Mouse (Mus musculus): Measurements from ENCODE around the gene Phactr1. TPM values are rescaled to one million over a fixed set of nuclear protein-coding genes. Genes with fewer than 3 reads are reported as not detected.

Gene Phactr1
- polyA plus RNA-seq, 1 experiment from 2014 or later, result 0.39 TPM

DNA sequence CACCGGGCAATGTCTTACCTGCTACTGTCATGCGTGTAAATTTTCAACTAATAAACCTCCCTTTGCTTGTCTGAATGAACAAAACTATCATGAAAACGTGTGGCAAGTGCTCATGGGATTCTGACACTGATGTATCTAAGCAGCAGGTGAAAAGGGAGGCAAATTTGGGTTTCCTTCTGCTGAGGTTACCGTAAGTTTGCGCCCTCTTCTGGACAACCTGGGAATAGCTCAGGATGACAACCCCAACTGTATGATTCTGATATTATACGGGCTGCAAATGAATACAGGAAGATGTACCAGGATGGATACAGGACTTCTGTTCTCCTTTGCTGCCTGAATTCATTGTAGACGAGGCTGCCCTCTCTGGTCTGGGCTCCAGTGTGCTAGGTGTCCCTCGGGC lies 146.2 kb downstream of the Phactr1 start:
- Histone ChIP-seq H3K4me1 (no peaks in the 10 kb centered on the region), H3K9ac (no peak overlapping the region), H3K36me3 (no peaks in the 10 kb centered on the region), H3K27ac (no peak overlapping the region), H3K4me2 (no peak overlapping the region), H3K4me3 (no peak overlapping the region), H3K27me3 (replicated peaks) (no peaks in the 10 kb centered on the region), H3K9me3 (replicated peaks) (no peaks in the 10 kb centered on the region)
- ATAC-seq, result no peak
- 50% methylated on average over 8 of the region's 8 CpGs for WGBS (ENCODE audit: insufficient replicate concordance)

DNA sequence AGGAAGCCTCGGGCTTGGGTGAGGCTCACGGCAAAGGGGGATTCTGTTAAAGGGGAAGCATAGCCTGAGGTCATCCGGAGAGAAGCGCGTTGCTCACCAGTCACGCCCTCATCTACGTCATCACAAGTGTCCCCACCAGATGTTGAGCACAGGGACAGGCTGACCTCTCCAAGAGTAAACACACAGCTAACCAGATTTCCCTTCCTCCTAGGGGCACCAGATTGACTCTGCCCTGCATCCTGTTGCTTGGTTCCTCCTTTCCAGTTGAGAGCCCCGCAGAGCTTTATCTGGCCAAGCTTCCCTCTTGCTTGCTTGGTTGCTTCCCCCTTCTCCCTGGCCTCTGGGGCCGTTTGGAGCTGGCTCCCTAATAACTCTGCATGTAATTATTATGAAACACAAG lies 148.6 kb downstream of the Phactr1 start:
- no peak overlapping the region for H3K4me3 ChIP-seq
- H3K36me3 ChIP-seq, result no peaks in the 10 kb centered on the region
- no peak; the same call in 1 of the 2 replicates for ATAC-seq
- H3K9me3 ChIP-seq (replicated peaks), result no peaks in the 10 kb centered on the region
- no peak overlapping the region for H3K4me2 ChIP-seq
- no peaks in the 10 kb centered on the region for H3K27me3 ChIP-seq (replicated peaks)
- H3K4me1 ChIP-seq, result no peaks in the 10 kb centered on the region
- no peak overlapping the region for H3K9ac ChIP-seq
- 12% methylated on average over 9 of the region's 9 CpGs for WGBS (ENCODE audit: insufficient replicate concordance)
- H3K27ac ChIP-seq, result no peak overlapping the region

DNA sequence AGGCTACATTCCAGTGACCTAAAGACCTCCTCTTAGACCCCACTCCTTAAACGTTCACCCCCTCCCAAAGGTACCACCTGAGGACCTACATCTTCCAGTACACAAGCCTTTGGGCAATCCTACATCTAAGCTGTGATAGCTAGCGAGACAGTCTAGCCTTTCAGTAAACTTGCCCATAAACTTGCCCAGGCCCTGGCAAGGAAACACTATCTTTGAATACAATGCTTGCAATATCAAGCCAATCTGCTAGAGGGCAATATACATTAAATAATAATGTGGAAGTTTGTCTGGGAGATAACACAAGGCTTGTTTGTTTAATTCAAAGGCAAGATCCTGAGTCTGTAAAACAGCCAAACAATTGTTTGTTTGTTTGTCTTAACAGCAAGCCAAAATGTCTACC lies 155.0 kb downstream of the Phactr1 start:
- Histone ChIP-seq H3K27ac (no peak overlapping the region), H3K9me3 (replicated peaks) (no peaks in the 10 kb centered on the region), H3K9ac (no peak overlapping the region), H3K4me2 (no peak overlapping the region), H3K4me1 (no peaks in the 10 kb centered on the region), H3K27me3 (replicated peaks) (no peaks in the 10 kb centered on the region; the same call in 1 of the 2 replicates), H3K36me3 (no peaks in the 10 kb centered on the region), H3K4me3 (no peak overlapping the region)
- no peak for ATAC-seq
- WGBS (ENCODE audit: insufficient replicate concordance), result 45% methylated on average over 2 of the region's 2 CpGs

DNA sequence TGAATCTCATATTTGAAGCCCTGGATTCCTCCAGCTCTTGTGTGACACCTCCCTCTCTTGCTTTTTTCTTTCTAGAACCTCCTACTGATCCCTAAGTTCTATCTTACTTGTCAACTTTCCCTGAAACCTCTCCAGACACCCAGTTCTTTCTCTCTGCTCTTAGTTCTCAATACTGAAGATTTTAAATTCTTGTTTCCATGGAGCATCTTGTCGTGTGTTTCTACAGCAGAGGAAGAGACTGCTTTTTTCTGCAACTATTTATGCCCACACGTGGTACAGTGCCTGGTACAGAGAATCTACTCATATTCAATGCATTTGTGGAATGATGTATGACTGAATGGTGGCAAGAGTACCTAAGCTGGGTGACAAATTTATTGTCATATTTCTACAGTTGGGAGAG lies 158.9 kb downstream of the Phactr1 start:
- Histone ChIP-seq H3K4me1 (no peaks in the 10 kb centered on the region), H3K27ac (no peak overlapping the region), H3K9ac (no peak overlapping the region), H3K27me3 (replicated peaks) (no peaks in the 10 kb centered on the region; the same call in 1 of the 2 replicates), H3K4me2 (no peak overlapping the region), H3K9me3 (replicated peaks) (no peaks in the 10 kb centered on the region), H3K4me3 (no peak overlapping the region), H3K36me3 (no peaks in the 10 kb centered on the region)
- 52% methylated on average over 2 of the region's 2 CpGs for WGBS (ENCODE audit: insufficient replicate concordance)
- no peak for ATAC-seq

DNA sequence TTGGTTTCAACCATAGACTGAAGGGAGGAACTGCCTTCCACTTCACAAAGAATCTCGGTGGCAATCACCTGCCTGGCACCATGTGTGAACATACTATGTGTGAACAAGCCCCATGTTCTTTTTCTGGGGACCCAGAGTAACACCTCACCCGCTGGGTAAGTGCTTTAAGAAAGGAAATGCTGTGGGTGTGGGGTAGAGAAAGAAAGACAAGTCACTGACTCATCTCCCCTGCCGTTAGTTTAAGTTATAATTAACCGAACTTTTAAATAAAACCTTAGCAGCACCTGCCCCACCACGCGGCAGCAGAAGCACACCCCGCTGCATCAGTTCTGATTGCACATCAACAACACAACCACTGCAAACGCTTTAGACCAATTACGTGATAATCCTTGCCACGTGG lies 171.7 kb downstream of the Phactr1 start:
- no peak for ATAC-seq
- Histone ChIP-seq H3K4me2 (no peak overlapping the region), H3K36me3 (no peaks in the 10 kb centered on the region), H3K27ac (no peak overlapping the region), H3K27me3 (replicated peaks) (no peaks in the 10 kb centered on the region), H3K9me3 (replicated peaks) (no peaks in the 10 kb centered on the region), H3K9ac (no peak overlapping the region), H3K4me1 (no peaks in the 10 kb centered on the region), H3K4me3 (no peak overlapping the region)
- WGBS (ENCODE audit: insufficient replicate concordance), result 63% methylated on average over 10 of the region's 10 CpGs

DNA sequence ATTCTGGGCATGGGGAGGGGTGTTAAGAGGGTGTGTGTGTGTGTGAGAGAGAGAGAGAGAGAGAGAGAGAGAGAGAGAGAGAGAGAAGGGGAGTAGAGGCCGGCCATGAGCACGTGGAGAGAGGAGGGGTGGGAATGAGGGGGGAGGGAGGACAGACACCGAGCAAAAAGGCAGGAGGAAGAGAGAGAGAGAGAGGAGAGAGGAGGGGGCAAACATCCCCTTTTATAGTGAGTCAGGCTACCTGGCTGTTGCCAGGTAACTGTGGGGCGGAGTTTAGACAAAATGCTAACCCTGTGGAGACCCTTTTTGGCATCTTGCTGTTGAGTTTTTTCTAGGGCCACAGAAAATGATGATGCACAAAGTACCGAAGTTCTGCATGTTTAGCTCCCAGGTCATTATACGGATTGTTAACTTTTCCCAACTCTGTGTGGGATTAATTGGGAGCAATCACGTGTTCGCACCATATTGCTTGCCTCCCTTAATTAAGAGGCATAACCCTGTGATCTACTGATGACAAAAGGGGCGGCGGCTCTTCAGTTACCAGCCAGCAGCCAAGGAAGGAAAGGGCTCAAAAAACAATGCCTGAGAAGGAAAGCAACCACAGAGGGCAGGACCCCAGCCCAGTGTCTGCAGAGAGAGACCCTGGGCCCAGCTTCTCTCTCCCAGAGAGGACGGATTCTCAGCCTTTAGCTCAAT lies 173.6 kb downstream of the Phactr1 start:
- Histone ChIP-seq H3K9ac (no peak overlapping the region), H3K4me3 (no peak overlapping the region), H3K27ac (no peak overlapping the region), H3K9me3 (replicated peaks) (no peaks in the 10 kb centered on the region), H3K27me3 (replicated peaks) (no peaks in the 10 kb centered on the region), H3K4me1 (no peaks in the 10 kb centered on the region), H3K36me3 (no peaks in the 10 kb centered on the region), H3K4me2 (no peak overlapping the region)
- WGBS (ENCODE audit: insufficient replicate concordance), result 27% methylated on average over 11 of the region's 11 CpGs
- no peak for ATAC-seq

DNA sequence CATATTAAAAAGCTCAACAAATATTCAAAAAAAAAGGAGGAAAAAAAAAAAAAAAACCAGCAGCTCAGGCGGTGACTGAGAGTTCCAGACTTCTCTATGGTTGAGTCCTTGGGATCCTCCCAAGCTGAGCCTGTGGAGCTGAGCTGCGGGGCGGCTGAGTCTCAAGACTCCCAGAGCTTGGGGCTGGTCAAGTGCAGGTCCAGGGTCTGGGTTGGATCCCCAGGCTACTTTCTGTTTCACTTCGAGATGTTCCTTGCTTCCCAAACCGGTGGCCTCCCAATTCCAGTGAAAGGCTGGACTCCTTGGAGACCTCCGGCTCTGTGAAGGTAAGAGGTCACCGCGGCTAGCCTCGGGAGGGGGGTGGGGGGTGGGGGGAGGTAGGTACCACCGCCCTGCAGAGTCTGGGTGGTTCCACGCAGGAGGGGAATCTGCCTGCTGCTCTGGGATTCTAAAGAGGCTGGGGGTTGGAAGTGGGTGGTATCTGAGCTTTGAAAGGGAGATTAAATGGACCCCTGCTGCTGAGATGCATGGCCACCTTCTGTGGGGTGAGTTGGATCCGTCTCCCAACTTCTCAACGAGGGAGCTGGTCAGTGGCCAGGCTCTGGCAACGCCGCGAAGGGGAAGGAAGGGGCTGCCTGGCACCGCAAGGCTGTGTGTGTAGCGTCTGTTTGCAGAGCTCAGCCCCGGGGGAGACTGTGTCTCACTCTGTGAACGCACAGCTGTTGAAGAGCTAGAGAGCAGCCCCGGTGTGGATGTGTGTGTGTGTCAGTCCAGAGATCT lies 185.9 kb downstream of the Phactr1 start:
- Histone ChIP-seq H3K27me3 (replicated peaks) (peaks cover 18% of the 10 kb centered on the region; the same call in 1 of the 2 replicates), H3K4me2 (peak overlapping the region; percentile 55), H3K36me3 (no peaks in the 10 kb centered on the region), H3K4me1 (no peaks in the 10 kb centered on the region), H3K27ac (no peak overlapping the region), H3K9ac (no peak overlapping the region), H3K9me3 (replicated peaks) (no peaks in the 10 kb centered on the region), H3K4me3 (peak overlapping the region; percentile 45)
- 2% methylated on average over 21 of the region's 21 CpGs for WGBS (ENCODE audit: insufficient replicate concordance)
- no peak for ATAC-seq

DNA sequence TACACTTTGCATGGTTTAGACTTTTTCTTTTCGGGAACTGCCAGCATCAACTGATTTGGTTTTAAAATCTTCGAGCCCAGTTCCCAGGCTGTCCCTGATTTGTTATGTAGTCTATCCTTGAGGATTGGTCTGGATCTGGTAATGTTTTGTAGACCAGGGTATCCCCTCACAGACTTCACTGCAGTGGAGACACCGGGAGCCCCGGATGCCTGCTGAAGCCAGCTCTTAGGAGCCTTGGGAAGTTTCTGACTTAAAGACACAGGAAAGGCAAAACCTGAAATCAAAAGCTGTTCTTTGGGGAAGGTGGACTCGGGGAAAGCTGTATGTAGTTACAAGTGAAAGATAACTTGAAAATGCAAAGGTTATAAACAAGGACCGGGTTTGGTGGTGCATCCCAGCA lies 186.6 kb downstream of the Phactr1 start:
- Histone ChIP-seq H3K4me3 (peak overlapping the region; percentile 45; the same call in 1 of the 2 replicates), H3K27me3 (replicated peaks) (peaks cover 18% of the 10 kb centered on the region; the same call in 1 of the 2 replicates), H3K9me3 (replicated peaks) (no peaks in the 10 kb centered on the region), H3K4me1 (no peaks in the 10 kb centered on the region), H3K9ac (no peak overlapping the region), H3K27ac (no peak overlapping the region), H3K36me3 (no peaks in the 10 kb centered on the region), H3K4me2 (peak overlapping the region; percentile 55)
- WGBS (ENCODE audit: insufficient replicate concordance), result 26% methylated on average over 6 of the region's 6 CpGs
- no peak for ATAC-seq

DNA sequence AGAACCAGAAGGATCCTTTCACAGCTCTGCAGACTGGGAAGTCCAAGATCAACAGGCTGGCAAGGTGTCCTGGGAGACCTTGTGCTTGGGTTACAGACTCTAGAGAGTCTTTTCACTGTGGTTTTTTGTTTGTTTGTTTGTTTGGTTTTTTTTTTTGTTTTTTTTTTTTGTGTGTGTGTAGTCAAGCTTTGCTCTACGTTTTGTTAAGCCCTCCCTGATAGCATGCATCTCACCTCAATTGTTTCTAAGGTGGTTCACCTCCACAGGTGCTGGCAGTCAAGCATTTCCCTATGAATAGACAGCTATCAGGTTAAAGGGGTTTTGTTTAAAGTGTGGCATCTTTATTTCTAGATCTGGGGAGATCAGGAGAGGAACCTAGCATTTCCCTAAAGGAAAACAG lies 191.7 kb downstream of the Phactr1 start:
- no peaks in the 10 kb centered on the region for H3K9me3 ChIP-seq (replicated peaks)
- no peak overlapping the region for H3K4me2 ChIP-seq
- H3K4me1 ChIP-seq, result no peaks in the 10 kb centered on the region
- no peak overlapping the region for H3K27ac ChIP-seq
- H3K9ac ChIP-seq, result no peak overlapping the region
- no peak overlapping the region for H3K4me3 ChIP-seq
- H3K36me3 ChIP-seq, result no peaks in the 10 kb centered on the region
- 17% methylated on average over 1 of the region's 1 CpGs for WGBS (ENCODE audit: insufficient replicate concordance)
- peaks cover 5% of the 10 kb centered on the region; the same call in 1 of the 2 replicates for H3K27me3 ChIP-seq (replicated peaks)
- no peak for ATAC-seq

DNA sequence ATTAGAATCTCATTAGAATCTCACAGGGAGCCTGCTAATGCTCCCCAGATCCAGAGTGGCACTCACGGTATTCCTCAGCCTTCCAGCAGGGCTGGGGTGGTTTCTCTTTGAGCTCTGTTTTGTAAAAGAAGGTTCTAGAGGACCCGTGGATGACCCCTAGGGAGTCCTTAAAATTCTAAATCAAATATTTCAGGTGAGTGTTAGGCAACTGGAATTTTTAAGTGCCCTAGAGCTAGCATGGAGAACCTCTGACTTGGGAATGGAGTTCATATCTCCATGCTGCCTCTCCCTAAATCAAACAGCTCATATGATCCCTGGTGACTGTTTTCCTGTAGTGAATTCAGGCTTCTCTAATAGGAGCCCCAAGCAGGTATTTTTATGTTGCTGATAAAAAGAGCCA lies 197.9 kb downstream of the Phactr1 start:
- H3K9me3 ChIP-seq (replicated peaks), result no peaks in the 10 kb centered on the region
- 31% methylated on average over 2 of the region's 2 CpGs for WGBS (ENCODE audit: insufficient replicate concordance)
- ATAC-seq, result no peak
- H3K4me2 ChIP-seq, result no peak overlapping the region
- H3K4me1 ChIP-seq, result no peaks in the 10 kb centered on the region
- no peaks in the 10 kb centered on the region for H3K36me3 ChIP-seq
- H3K27ac ChIP-seq, result no peak overlapping the region
- H3K9ac ChIP-seq, result no peak overlapping the region
- H3K4me3 ChIP-seq, result no peak overlapping the region
- no peaks in the 10 kb centered on the region for H3K27me3 ChIP-seq (replicated peaks)

DNA sequence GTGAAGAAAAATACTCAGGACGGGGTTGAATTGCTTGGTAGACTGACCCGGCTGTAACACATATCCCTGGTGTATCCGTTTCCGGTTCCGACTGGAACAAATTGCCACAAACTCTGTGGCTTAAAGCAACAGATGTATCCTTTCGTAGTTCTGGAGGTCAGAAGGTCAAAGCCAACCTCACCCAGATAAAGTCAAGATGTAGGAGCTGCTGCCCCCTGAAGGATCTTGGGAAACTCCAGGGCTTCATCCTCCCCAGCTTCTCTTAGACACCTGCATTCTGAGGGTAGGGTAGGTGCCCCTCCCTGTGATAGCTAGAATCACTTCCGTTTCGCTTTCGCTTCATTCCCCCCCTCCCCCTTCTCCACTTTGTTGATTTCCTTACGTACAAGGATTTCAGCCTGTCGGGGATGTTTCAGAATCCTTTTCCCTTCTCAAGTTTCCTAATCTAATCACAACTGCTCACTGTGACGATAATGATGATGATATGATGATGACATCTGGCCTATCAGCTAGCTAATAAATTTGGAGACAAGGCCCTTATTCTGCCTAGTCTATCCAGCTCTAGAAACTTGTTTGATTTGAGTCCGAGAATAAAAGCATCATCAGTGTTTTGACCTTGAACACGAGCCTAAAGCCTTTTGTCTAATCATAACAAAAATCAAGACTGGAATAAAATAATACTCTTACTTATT lies 203.8 kb downstream of the Phactr1 start:
- no peak overlapping the region for H3K4me3 ChIP-seq
- H3K4me2 ChIP-seq, result no peak overlapping the region
- no peaks in the 10 kb centered on the region for H3K36me3 ChIP-seq
- H3K27ac ChIP-seq, result no peak overlapping the region
- no peaks in the 10 kb centered on the region for H3K27me3 ChIP-seq (replicated peaks)
- 44% methylated on average over 14 of the region's 14 CpGs for WGBS (ENCODE audit: insufficient replicate concordance)
- no peak for ATAC-seq
- H3K4me1 ChIP-seq, result no peaks in the 10 kb centered on the region
- no peak overlapping the region for H3K9ac ChIP-seq
- H3K9me3 ChIP-seq (replicated peaks), result no peaks in the 10 kb centered on the region

DNA sequence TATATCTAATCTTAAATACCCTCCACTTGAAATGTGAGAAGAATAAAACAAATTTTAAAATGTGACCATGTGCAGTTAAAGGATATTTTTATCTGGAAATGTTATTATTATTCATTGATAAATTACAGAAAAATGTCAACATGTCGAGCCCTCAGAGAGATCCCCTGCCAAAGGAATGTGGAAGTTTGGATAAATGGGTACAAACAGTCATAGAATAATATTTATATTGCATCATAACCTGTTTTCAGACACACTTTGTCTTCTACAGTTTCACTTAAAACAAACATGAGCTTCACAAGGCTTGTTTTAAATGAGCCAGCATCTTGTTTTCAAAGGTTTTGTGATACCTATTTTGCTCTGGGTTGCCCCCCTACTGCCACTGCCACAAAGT lies 204.3 kb downstream of the Phactr1 start:
- H3K4me1 ChIP-seq, result no peaks in the 10 kb centered on the region

More for the DNA sequence above, 204.3 kb downstream of the Phactr1 start:
- Histone ChIP-seq H3K27ac (no peak overlapping the region), H3K4me2 (no peak overlapping the region), H3K36me3 (no peaks in the 10 kb centered on the region), H3K9me3 (replicated peaks) (no peaks in the 10 kb centered on the region), H3K4me3 (no peak overlapping the region), H3K9ac (no peak overlapping the region), H3K27me3 (replicated peaks) (no peaks in the 10 kb centered on the region)
- no peak for ATAC-seq
- 48% methylated on average over 1 of the region's 1 CpGs for WGBS (ENCODE audit: insufficient replicate concordance)

Data from liver, embryonic 12.5 days (tissue).